Mouse (Mus musculus): Measurements from ENCODE around the gene Etl4.

GRCm38 (mm10) chr2:20302517-20302916, 392.9 kb downstream of the Etl4 start:
- TF ChIP-seq CTCF (IDR thresholded peaks at IDR 0.05; ENCODE audit: low read depth) = no peak
- TF ChIP-seq EP300 (IDR thresholded peaks at IDR 0.05; ENCODE audit: low read depth) = no peak

All from liver, postnatal 0 days (tissue).